Mouse (Mus musculus): ENCODE results near the gene Frem1.

DNA sequence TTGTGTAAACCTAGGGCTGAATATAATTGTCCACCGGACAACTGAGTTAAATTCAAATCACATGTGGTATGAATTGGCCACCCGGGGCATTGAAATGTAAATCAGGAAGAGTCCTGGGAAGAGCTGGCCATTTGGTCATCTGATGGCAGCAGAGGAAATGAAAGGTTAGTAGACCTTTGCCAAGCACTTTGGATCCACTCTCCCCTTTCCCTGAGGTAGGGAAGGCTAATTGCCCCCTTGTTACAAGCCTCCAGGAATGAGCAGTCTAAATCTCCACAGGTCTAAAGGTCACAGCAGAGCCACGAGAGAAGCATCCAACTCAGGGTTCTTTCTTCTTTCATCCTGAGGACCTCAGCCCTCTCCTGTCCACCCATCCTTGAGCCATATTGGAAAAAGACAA lies 20.5 kb downstream of the Frem1 start:
- TF ChIP-seq CTCF (IDR thresholded peaks at IDR 0.05; ENCODE audit: control insufficient read depth, insufficient read depth, insufficient replicate concordance, low read depth, low read length) = no peak
- no peak for TF ChIP-seq POLR2A (IDR thresholded peaks at IDR 0.05; ENCODE audit: control insufficient read depth, low read depth, low read length)

Data from testis, adult 2 months (tissue).